Mouse (Mus musculus): Measurements from ENCODE around the gene Dcdc2b. TPM values are rescaled to one million over a fixed set of nuclear protein-coding genes. Genes with fewer than 3 reads are reported as not detected.

Gene Dcdc2b
- total and polyA plus RNA-seq, 3 experiments, result 0.39 to 1.7 (median 0.45) TPM

GRCm38 (mm10) chr4:129584370-129584769 is 29.7 kb downstream of the Dcdc2b start:
- H3K4me3 ChIP-seq, result peak overlapping the region; percentile 64; the same call in 1 of the 2 replicates
- H3K36me3 ChIP-seq (ENCODE audit: control insufficient read depth, insufficient read depth, low read length), result no peaks in the 10 kb centered on the region
- peak overlapping the region; percentile 58 for H3K27ac ChIP-seq
- H3K4me1 ChIP-seq (ENCODE audit: control insufficient read depth, insufficient read depth, low read length), result 0 out of 2 replicates have a peak, but pooled peaks cover 2% of the 10 kb centered on the region
- intact Hi-C loops (cut with DNase I), result loop anchor here (2.0 kb wide), 1 partner anchor 24 kb away; no protein-coding TSS in a partner anchor
- TF ChIP-seq CTCF (IDR thresholded peaks at IDR 0.05), result no peak
- TF ChIP-seq POLR2A (IDR thresholded peaks at IDR 0.05; ENCODE audit: insufficient read depth, low read depth, low read length), result no peak
- no peak for TF ChIP-seq EP300 (IDR thresholded peaks at IDR 0.05; ENCODE audit: insufficient read depth, low read depth, low read length)
- no peak overlapping the region; the same call in 1 of the 2 replicates for H3K9ac ChIP-seq (ENCODE audit: low read depth, low read length)
- no peaks in the 10 kb centered on the region for H3K27me3 ChIP-seq (ENCODE audit: control insufficient read depth, insufficient read depth, low read length)
- WGBS, result 77% methylated on average over 1 of the region's 1 CpGs
- no peaks in the 10 kb centered on the region for H3K79me2 ChIP-seq (replicated peaks; ENCODE audit: control insufficient read depth, insufficient read depth, low read length)
- DNase-seq, result no peak

- Histone ChIP-seq H3K4me3 (no peak overlapping the region), H3K36me3 (ENCODE audit: control insufficient read depth, insufficient read depth, low read length) (no peaks in the 10 kb centered on the region), H3K27ac (no peak overlapping the region), H3K9ac (ENCODE audit: low read depth, low read length) (no peak overlapping the region), H3K79me2 (replicated peaks; ENCODE audit: control insufficient read depth, insufficient read depth, low read length) (no peaks in the 10 kb centered on the region), H3K27me3 (ENCODE audit: control insufficient read depth, insufficient read depth, low read length) (no peaks in the 10 kb centered on the region), H3K4me1 (ENCODE audit: control insufficient read depth, insufficient read depth, low read length) (peaks cover 7% of the 10 kb centered on the region)
- 85% methylated on average over 1 of the region's 1 CpGs for WGBS
- no peak for TF ChIP-seq EP300 (IDR thresholded peaks at IDR 0.05; ENCODE audit: insufficient read depth, low read depth, low read length)
- TF ChIP-seq CTCF (IDR thresholded peaks at IDR 0.05), result no peak; the same call in 1 of the 2 replicates
- TF ChIP-seq POLR2A (IDR thresholded peaks at IDR 0.05; ENCODE audit: insufficient read depth, low read depth, low read length), result no peak
- no peak for DNase-seq
- intact Hi-C loops (cut with DNase I), result no loop called here
These were observed 31.8 kb downstream of the Dcdc2b start for GRCm38 (mm10) chr4:129582251-129582650.

- intact Hi-C loops (cut with DNase I), result no loop called here
- no peak overlapping the region; the same call in 1 of the 2 replicates for H3K27ac ChIP-seq
- TF ChIP-seq POLR2A (IDR thresholded peaks at IDR 0.05; ENCODE audit: insufficient read depth, low read depth, low read length) (no peak), EP300 (IDR thresholded peaks at IDR 0.05; ENCODE audit: insufficient read depth, low read depth, low read length) (no peak), CTCF (IDR thresholded peaks at IDR 0.05) (no peak)
- no peaks in the 10 kb centered on the region for H3K79me2 ChIP-seq (replicated peaks; ENCODE audit: control insufficient read depth, insufficient read depth, low read length)
- H3K9ac ChIP-seq (ENCODE audit: low read depth, low read length), result no peak overlapping the region
- no peak for DNase-seq
- peaks cover 7% of the 10 kb centered on the region for H3K4me1 ChIP-seq (ENCODE audit: control insufficient read depth, insufficient read depth, low read length)
- H3K36me3 ChIP-seq (ENCODE audit: control insufficient read depth, insufficient read depth, low read length), result no peaks in the 10 kb centered on the region
- H3K27me3 ChIP-seq (ENCODE audit: control insufficient read depth, insufficient read depth, low read length), result no peaks in the 10 kb centered on the region
- H3K4me3 ChIP-seq, result no peak overlapping the region
- WGBS, result 43% methylated on average over 7 of the region's 7 CpGs
These were observed 33.7 kb downstream of the Dcdc2b start for GRCm38 (mm10) chr4:129580347-129580746.

- Histone ChIP-seq H3K27me3 (ENCODE audit: control insufficient read depth, insufficient read depth, low read length) (no peaks in the 10 kb centered on the region), H3K4me1 (ENCODE audit: control insufficient read depth, insufficient read depth, low read length) (peaks cover 7% of the 10 kb centered on the region), H3K79me2 (replicated peaks; ENCODE audit: control insufficient read depth, insufficient read depth, low read length) (no peaks in the 10 kb centered on the region), H3K9ac (ENCODE audit: low read depth, low read length) (peak within 1 kb of the TSS; percentile 40), H3K27ac (peak within 1 kb of the TSS; percentile 53), H3K4me3 (no peak within 1 kb of the TSS), H3K36me3 (ENCODE audit: control insufficient read depth, insufficient read depth, low read length) (no peaks in the 10 kb centered on the region)
- WGBS, result 42% methylated on average over 5 of the region's 5 CpGs
- intact Hi-C loops (cut with DNase I), result no loop called here
- peak; percentile 44 to 65 for DNase-seq
- TF ChIP-seq EP300 (IDR thresholded peaks at IDR 0.05; ENCODE audit: insufficient read depth, low read depth, low read length), result 0 out of 2 replicates have a peak, but pooled peaks have one; percentile 14
- no peak for TF ChIP-seq CTCF (IDR thresholded peaks at IDR 0.05)
These were observed 35.6 kb downstream of the Dcdc2b start, which contains the start of gene Fam167b for GRCm38 (mm10) chr4:129578466-129578865. Gene Fam167b (minus strand): TSS chr4:129578549.

- DNase-seq, result no peak
- Histone ChIP-seq H3K4me1 (ENCODE audit: control insufficient read depth, insufficient read depth, low read length) (peaks cover 7% of the 10 kb centered on the region), H3K27ac (no peak overlapping the region), H3K79me2 (replicated peaks; ENCODE audit: control insufficient read depth, insufficient read depth, low read length) (no peaks in the 10 kb centered on the region), H3K36me3 (ENCODE audit: control insufficient read depth, insufficient read depth, low read length) (no peaks in the 10 kb centered on the region), H3K9ac (ENCODE audit: low read depth, low read length) (no peak overlapping the region), H3K4me3 (no peak overlapping the region), H3K27me3 (ENCODE audit: control insufficient read depth, insufficient read depth, low read length) (no peaks in the 10 kb centered on the region)
- TF ChIP-seq POLR2A (IDR thresholded peaks at IDR 0.05; ENCODE audit: insufficient read depth, low read depth, low read length) (no peak), CTCF (IDR thresholded peaks at IDR 0.05) (no peak), EP300 (IDR thresholded peaks at IDR 0.05; ENCODE audit: insufficient read depth, low read depth, low read length) (no peak)
- WGBS, result 66% methylated on average over 7 of the region's 7 CpGs
- intact Hi-C loops (cut with DNase I), result no loop called here
These were observed 36.4 kb downstream of the Dcdc2b start for GRCm38 (mm10) chr4:129577688-129578087.

GRCm38 (mm10) chr4:129576863-129577491 is 37.1 kb downstream of the Dcdc2b start:
- Histone ChIP-seq H3K27ac (no peak overlapping the region), H3K36me3 (ENCODE audit: control insufficient read depth, insufficient read depth, low read length) (no peaks in the 10 kb centered on the region), H3K4me1 (ENCODE audit: control insufficient read depth, insufficient read depth, low read length) (peaks cover 7% of the 10 kb centered on the region), H3K4me3 (no peak overlapping the region), H3K27me3 (ENCODE audit: control insufficient read depth, insufficient read depth, low read length) (no peaks in the 10 kb centered on the region), H3K79me2 (replicated peaks; ENCODE audit: control insufficient read depth, insufficient read depth, low read length) (no peaks in the 10 kb centered on the region), H3K9ac (ENCODE audit: low read depth, low read length) (peak overlapping the region; percentile 40)
- WGBS, result 25% methylated on average over 21 of the region's 21 CpGs
- no peak for TF ChIP-seq POLR2A (IDR thresholded peaks at IDR 0.05; ENCODE audit: insufficient read depth, low read depth, low read length)
- 0 out of 2 replicates have a peak, but pooled peaks have one; percentile 31 for TF ChIP-seq EP300 (IDR thresholded peaks at IDR 0.05; ENCODE audit: insufficient read depth, low read depth, low read length)
- TF ChIP-seq CTCF (IDR thresholded peaks at IDR 0.05), result peak; percentile 77
- intact Hi-C loops (cut with DNase I), result no loop called here
- peak; percentile 69 to 72 for DNase-seq

All from heart, adult 2 months (tissue).